Mouse (Mus musculus): ENCODE measurements around the gene Rbm5.
A peak's percentile ranks its signal among the peaks of the same experiment; 100 is the strongest.

Gene Rbm5

DNA sequence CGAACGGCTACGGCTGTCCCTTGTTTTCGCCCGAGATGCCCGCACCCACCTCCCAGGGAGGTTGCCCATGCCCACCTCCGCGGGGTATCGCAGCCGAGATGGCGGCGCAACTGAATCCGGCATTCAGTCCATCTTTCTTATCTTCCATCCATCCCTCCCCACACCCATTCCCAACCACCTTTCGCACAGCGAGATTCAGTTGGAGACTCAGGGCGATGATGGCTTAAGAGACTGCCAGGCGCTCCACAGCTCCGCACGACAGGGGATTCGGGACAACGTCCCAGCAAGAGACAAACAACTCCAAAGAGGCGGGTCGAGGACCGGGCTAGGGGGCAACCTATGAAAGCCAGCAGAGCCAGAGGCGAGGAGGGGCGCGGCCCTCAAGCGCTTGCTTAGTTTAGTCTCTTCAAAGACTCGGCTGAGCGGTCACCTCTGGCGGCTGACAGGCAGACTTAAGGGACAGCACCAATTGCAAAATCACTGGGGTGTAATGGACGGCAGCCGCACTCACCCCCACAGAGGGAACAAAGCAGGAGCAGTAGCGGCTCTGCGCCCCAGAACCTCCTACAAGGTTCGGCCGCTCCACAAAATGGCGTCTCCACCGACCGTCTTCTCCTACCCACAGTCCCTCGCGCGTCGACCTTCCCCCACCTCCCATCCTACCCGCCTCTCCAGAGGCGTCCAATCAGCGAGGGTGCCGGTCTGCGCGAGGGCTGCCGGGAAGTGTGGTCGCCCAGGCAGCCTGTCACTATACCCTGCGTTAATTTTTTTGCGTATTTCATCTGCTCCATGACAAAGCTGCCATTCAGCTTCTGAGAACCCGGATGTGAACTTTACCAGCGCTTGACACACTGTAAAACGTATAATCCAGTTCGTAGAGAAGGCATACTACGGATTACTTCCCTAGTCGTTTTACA is at the start of gene Rbm5:
Rbm5 (minus strand) TSS at position 623 of the 917 bp plus-strand sequence.
- peak; percentile 93 to 95 for DNase-seq

DNA sequence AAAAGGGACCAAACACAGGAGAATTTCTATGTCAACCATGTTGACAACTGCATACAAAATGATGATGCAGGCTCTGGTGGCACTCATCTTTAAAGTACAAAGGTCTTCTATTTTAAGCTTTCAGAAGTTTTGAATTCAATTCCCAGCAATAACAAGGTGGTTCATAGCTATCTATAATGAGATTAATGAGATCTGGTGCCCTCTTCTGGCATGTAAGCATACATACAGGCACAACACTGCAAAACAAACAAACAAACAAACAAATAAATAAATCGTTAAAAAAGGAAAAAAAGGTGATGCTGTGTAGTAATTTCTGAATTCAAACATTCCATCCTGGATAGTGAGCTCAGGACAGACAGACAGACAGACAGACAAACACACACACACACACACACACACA is 41.3 kb upstream of the Rbm5 start:
- DNase-seq, result no peak

DNA sequence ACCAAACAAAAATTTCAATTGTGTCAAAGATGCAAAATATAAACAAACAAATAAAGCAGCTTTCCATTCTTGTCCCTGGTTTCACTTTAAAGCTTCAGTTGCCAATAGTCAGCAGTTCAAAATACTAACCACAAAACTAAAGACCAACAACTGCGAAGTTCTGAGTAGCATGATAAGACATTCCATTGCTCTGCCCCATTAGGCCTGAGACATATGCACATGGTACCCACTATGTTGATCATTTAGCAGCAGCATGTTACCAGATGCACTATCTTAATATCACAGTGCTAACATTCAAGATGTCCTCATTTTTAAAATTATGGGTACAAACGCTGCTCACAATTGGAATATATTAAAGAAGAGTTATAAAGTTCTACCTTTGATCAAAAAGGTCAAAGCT is 40.2 kb upstream of the Rbm5 start:
- no peak for DNase-seq

DNA sequence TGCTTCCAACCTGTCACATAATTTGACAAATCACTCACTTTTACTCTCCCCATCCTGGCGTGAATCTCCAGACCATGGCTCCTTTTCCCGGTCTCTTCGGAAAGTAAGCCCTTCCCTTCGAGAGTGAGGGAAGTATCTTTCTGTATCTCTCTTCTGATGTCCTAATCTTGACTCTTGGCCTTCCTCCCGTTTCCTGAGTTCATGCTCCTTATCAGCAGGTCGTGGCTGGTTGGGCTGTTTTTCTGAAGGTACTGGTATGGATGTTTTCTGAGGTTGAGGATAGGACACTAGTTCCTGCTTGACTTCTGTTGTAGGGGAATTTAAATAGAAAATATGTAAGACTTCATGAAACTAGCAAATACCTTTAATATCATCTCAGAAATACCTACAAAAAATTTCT is 20.9 kb upstream of the Rbm5 start:
- no peak for DNase-seq

DNA sequence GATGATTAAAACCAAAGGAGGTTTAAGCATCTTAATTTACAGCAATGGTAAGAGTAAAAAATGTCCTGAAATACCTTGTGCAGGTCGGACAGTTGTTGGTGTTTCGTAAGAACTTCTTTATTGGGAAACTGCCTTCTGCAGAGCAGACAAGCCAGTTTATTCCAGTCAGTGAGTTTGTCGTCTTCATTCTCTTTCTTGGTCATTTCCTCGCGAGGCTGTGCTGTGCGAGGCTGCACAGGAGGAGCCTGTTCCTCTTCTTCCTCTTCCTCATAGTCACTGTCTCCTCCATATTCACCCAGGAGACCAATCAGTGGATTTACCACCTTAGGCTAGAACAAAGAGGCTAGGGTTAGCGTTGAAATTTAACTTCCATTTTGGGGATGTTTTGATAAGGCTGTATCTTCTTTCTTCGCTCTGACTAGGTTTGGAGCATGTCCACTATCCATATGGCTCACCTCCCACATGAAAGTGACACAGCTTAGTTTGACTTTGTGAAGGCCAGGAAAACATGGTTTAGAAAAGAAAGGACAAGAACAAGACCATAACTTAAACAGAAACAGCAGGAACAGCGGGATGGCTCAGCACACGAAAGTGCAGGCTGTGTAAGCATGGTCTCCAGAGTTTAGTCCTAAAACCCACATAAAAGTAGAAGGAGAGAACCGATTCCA is 11.9 kb upstream of the Rbm5 start:
- no peak for DNase-seq

DNA sequence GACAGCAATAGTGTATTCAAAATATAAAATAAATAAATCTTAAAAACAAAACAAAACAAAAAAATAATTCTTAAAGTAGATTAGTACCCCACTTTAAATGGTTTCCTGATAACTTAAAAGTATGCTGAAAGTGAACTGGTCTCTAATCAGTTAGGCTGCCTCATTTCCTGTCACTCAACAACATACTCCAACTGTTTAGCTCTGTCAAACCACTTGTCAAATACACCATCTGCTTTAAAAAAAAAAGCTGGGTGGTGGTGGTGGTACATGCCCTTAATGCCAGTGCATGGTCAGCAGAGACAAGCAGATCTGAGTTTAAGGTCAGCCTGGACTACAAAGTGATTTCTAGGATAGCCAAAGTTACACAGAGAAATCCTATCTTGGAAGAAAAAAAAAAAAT is 6.0 kb upstream of the Rbm5 start:
- DNase-seq, result no peak

DNA sequence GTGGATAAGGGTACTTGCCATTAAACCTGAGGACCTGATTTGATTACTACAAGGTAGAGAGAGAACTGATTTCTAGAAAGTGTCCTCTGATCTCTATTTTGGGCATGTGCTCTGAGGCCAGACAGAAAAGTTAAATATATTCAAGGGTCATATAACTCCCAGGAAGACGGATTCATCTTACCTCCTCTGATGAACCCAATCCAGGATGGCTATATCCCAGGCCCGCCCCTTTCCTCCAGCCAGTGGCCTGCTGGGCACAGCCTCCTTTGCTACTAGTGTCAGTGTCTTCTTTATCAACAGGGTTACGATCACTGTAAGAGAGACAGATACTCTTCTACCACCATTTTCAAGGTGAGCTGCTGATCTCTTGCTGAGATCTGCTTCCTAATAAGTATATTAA is 3.6 kb upstream of the Rbm5 start:
- DNase-seq, result no peak

DNA sequence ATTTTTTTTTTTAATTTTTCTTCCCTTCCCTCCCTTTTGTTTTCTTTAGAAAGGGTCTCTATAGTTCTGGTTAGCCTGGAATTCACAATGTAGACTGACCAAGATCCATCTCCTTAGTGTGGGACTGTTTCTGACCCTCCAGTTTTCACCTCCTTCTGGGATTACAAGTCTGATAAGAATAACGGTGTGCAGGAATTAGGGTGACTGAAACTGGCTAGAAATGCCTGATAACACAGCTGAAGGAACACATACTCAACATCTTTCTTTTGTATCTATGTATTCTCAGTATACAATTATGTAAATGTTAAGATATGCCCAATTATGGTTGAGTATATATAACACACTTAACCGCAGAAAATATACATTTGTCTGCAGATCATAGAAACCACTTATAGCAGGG is 986 bp upstream of the Rbm5 start:
- DNase-seq, result no peak

DNA sequence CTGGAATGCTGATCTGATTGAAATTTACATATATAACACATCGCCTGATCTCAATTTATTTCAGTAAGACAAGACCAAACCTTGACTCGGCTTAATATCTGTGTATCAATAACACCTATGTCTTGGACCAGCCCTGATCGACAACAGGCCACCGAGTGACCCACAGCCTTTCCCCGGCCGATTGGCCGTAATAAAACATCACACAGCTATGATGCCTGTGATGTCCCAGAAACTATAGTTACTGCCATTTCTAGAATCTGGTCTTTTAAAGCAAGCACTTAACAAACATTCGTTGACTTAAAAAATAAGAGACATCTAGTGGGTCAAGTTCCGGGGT is 791 bp downstream of the Rbm5 start:
- no peak for DNase-seq

DNA sequence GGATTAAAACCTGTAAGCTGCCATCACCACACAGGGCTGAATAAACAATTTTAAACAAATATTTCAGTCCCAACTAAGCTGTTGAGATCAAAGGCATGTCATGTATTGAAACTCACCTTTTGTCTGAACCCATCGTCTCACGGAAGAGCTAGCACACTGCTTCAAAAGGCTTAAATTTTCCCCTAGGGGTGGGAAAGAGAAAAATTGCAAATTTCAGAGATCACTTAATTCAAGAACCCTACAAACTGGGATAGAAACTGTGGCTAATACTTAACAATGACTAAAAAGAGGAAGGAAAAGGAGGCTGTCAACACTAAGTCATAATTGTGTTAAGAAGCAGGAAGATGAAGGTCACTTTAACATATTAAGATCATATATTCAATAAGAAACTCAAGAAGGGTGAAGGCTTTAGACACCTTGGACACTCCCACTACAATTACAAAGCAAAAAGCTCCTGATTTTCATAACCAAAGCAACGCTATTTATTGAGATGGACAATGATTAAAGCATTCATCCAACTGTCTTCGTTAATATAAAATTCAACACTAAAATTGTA is 1.3 kb downstream of the Rbm5 start:
- no peak for DNase-seq

DNA sequence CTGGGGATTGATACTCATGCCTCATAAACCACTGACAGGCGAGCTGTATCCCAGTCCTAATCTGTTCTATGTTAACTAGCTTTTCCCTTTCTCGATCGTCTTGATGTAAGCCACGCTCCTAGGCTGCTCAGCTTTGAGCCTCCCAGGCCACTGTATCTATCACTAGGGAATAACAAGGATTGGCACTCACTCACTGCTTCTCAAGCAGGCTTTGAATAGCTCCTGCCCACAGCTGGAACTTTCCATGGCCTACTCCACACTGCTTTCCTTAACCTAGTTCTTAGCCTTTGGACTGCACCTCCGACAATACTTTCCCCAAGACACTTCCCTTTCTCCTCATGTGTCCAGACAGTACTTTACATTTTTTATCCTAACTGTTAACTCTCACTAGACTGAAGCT is 1.9 kb downstream of the Rbm5 start:
- DNase-seq, result no peak

DNA sequence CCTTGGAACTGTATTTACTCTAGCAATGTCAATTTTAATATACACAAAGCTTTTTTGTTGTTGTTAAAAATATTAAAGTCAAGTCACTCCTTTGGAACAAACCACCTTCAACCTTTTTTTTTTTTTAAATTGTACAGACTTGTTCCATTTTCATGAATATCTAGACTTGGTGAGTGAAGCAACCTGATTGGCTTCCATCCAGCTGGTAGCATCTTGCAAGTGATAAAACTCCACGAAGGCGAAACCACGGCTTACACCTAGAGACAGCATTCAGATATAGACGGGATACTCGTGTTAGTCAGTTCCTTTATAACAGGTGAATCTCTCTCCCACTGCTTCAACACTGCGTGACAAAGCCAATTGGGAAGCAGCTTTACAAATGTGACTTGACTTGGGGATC is 11.2 kb downstream of the Rbm5 start:
- DNase-seq, result no peak

DNA sequence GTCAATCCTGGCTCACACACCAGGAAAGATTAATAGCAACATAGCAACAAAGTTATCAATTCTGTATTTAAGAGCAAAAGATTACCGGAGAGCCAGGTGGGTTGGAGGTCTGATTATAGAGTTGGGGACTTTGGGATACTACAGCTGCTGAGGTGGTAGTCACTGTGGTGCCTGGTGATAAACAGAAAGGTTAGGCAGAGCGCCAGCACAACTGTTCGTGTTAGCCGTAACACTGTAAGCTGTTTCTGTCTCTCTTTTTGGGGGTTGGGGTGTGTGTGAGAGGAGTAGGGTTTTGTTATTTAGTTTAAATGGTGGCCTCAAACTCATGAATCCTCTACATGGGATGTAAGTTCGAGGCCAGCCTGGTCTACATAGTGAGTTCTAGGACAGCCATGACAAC is 20.4 kb downstream of the Rbm5 start:
- DNase-seq, result no peak

DNA sequence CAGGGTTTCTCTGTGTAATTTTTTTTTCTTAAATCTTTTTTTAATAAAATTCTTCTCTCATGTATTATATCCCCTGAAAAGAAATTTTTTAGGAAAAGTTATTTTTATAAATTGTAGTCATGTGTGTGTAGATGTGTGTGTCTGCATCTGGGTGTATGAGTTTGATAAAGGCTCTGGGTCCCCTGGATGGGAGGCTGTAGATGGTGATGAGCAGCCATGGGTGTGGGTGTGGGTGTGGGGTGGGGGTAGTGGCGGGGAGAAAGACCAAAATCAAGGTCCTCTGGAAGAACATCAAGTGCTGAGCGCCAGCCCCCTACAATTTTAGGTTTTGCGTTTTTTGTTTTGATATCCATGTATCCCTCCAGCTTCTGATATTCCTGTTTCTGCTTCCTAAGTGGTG is 22.7 kb downstream of the Rbm5 start:
- no peak for DNase-seq

DNA sequence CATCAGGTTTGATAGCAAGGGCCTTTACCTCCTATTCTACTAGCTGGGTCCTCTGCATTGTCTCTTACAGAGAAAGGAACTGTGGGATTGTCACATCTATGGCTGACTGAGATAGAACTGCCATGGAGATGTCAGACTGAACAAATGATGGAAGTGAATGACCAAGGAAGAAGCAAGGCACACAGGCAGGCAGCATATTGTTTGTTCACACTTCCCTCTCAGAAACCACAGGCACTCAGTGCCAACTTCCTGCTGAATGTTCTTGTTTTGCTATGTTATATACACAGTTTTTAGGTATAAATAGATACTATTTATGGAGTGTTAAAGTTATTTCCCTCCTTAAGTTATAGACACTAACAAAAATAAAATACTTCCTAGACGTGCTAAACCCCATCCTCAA is 23.5 kb downstream of the Rbm5 start:
- no peak for DNase-seq

DNA sequence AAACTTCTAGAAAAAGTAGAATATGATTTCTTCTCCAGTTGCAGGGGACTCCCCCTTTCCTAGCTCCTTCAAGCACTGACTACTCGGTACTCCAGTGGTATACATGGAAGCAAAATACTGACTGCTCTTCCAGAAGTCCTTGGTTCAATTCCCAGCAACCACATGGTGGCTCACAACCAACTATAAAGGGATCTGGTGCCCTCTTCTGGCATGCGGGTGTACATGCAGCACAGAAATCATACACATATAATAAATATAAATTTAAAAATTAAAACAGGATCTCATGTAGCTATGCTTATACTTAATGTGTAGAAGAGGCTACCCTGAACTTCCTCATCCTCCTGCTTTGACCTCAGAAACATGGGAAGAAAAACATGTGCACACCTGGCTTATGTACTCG is 24.1 kb downstream of the Rbm5 start:
- no peak for DNase-seq

DNA sequence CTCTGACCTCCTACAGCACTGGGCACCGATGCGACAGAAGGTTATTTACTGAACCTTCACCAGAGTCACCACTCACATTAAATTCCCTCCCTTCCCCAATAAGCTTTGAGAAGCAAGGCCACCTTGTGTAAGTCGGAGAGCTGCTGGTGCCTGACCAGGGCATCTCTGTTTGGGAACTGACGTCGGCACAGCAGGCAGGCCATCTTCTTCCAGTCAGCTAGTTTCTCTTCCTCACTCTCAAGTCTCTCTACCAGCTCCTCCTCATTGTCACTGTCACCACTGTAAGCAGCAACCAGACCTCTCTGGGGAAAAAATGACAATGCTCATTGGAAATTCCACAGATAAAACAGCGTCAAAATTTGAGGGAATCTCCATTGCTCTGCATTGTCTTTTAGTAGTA is 26.7 kb downstream of the Rbm5 start:
- DNase-seq, result no peak

DNA sequence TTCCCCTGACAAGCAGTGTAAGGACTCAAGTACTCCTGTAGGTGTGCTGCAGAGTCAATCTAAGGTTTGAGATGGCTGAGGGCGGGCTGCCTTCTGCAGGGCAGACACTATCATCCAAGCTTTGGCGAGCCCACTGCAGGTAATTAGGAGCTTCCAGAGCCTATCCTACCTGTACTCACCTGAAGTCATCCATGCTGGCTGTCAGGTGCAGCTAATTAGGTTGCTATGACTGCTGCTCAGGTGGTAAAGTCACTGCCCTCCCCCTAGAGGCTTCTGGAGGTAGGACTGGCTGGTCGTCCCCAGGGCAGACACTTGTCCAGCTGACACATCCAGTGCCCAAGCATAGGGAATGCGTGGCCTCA is 32.0 kb downstream of the Rbm5 start:
- DNase-seq, result peak; percentile 43 to 62

DNA sequence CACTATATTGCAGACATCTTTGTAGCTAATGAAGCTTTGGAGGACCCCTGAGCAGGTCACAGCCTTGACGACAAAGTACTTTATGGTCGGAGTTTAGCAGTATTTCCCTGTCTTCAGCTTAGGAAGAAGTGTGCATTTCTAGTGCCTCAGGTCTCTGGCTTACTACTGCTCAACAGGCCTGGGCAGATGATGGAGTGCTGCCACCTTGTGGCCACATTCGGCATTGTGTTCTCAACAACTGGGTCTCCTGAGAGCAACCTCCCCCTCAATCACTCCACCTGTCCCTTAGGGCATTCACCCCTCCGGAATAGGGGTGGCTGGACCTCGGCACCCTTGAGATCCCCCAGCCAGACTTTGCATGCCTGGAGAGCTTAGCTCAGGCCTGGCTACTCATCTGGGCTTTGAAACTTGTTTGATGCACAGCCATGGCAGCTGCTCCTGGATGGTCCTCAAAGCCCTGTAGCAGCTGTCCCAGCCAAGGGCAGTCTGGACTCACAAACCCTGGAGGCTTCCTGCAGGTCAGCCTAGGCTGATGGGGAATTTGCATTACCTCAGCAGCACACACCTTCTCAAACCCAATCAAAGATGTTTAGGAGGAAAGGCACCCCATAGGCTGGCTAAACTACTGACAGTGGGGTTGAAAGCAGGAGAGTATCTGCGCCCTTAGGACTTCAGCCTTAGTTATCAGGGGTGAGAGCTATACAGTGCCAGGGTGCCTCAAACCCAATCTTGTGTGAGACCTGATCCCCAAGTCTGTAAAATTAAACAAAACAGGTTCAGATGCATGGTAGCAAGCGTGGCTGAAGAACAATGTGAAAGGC is 32.6 kb downstream of the Rbm5 start:
- DNase-seq, result peak; percentile 94 to 95

DNA sequence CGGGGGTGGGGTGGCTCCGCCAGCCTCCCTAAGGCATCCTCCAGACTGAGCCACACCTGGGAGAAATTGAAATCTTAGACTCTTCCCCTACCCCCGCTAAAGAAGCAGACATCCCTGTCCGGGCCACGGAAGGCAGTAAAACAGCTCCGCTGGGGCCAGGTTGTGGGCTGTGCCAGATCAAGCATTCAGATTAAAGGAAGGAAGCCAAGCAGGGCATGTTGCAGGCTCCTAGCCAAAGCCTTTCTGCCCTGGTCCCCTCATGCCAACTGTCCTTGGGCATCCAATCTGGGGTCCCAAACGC is 34.7 kb downstream of the Rbm5 start:
- DNase-seq, result peak; percentile 68 to 71

DNA sequence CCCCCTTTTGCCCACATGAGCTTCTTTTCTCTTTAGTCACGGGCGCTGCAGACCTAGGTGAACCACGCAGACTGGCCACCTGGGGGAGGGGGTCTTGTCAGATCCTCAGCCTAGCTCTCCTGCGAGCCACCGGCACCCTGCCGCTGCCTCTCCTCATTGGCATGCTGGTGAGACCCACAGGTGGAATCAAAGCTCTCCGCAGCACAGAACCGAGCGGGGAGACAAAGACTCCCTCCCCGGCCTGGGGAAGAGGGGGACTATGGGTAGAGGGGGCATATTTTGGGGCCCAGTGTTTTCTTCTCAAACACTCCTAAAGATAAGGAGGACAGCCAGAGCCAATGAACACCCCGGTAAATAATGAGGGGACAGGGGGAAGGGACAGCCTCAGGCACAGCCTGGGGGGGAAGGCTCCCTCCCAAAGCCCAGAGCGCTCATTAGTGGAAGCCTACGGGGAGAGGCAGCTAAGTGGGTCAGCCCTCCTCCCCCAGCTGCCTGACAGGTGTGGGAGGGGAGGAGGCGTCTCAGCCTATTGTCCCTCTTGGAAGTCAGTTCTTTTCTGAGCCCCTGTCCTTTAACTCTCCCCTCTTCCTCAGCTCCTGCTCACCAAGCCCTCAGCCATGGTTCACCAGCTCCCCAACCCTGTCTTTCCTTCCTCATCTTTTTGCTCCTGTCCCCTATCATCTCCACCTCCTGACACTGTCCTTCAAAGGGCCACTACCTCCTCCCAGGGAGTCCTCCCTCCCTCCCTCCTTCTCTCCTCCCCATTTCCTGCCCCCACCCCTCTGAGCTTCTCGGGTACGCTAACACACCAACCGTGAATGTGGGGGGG is 35.2 kb downstream of the Rbm5 start:
- peak in 1 of 2 experiments; percentile 34 for DNase-seq

DNA sequence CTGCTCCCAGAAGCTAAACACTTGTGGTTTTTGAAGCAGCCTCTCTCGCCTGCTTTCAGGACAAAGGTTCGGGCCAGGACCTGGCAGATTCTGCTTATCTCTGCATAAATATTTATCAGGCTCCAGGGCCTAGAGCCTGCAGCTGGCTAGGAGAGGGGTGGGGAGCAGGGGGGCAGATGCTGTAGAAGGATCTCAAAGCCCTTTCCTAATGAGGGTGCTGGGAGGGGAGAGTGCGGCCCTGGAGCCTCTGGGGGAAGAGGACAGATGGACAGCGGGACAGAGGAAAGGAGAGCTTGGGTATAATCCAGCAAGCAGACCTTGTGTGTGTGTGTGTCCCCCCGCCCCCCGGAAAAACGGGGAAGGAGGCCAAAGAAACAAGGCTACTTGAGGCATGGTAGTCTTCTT is 36.2 kb downstream of the Rbm5 start:
- peak in 1 of 2 experiments; percentile 53 for DNase-seq

DNA sequence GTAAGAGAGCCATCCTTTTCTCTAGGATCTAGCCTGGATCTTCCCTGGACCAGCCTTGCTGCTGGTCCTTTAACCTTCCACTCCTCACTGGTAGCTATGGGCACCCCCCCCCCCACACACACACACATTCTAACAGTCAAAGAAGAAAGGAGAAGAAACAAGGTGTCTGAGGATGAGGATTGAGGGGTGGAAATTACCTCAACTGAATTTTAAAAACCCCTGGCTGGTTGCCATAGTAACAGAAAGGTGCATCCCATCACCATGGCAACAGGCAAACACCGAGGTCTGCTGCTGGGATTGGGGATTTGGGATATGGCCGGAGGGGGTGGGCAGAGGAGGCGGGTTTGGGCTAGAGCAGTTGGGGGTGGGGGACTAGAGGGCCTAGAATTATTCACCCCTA is 41.1 kb downstream of the Rbm5 start:
- DNase-seq, result no peak

Measured in cerebellum, postnatal 14 days (tissue).